Mouse (Mus musculus) bone marrow macrophage, adult 2 months (primary cell): Measurements from ENCODE around the gene Tbc1d2b. TPM values are rescaled to one million over a fixed set of nuclear protein-coding genes. Genes with fewer than 3 reads are reported as not detected.
A peak's percentile ranks its signal among the peaks of the same experiment; 100 is the strongest.

Source experiments
- H3K27ac ChIP-seq: 2 replicates; pipeline ENCODE4 v1.5.1; 2012; ENCODE audit warnings: low read depth, low read length; ENCODE audit not compliant: insufficient read depth
- H3K4me1 ChIP-seq: 2 replicates; pipeline ENCODE4 v1.6.1; 2012; ENCODE audit warnings: low read length; ENCODE audit not compliant: control insufficient read depth, insufficient read depth
- H3K4me3 ChIP-seq: 2 replicates; pipeline ENCODE4 v1.5.1; 2012; ENCODE audit warnings: mild to moderate bottlenecking, low read length, moderate library complexity; ENCODE audit not compliant: insufficient read depth
- CTCF ChIP-seq: IDR thresholded peaks from 2 replicates; pipeline ENCODE4 v1.5.1; 2012; ENCODE audit warnings: low read depth, mild to moderate bottlenecking, low read length, moderate library complexity
- POLR2A ChIP-seq: IDR thresholded peaks from 2 replicates; pipeline ENCODE4 v1.6.1; 2012; ENCODE audit warnings: mild to moderate bottlenecking, low read depth, low read length, borderline replicate concordance
- polyA plus RNA-seq: library from polyadenylated mRNA; stranded (reverse); fragments of >200 nt; gene quantifications from 2 replicates; pipeline ENCODE4 v1.2.4, GENCODE M21; 2012; ENCODE audit not compliant: missing spikeins, insufficient read depth, insufficient read length

Gene Tbc1d2b
- polyA plus RNA-seq, 1 experiment = 55.0 TPM

DNA sequence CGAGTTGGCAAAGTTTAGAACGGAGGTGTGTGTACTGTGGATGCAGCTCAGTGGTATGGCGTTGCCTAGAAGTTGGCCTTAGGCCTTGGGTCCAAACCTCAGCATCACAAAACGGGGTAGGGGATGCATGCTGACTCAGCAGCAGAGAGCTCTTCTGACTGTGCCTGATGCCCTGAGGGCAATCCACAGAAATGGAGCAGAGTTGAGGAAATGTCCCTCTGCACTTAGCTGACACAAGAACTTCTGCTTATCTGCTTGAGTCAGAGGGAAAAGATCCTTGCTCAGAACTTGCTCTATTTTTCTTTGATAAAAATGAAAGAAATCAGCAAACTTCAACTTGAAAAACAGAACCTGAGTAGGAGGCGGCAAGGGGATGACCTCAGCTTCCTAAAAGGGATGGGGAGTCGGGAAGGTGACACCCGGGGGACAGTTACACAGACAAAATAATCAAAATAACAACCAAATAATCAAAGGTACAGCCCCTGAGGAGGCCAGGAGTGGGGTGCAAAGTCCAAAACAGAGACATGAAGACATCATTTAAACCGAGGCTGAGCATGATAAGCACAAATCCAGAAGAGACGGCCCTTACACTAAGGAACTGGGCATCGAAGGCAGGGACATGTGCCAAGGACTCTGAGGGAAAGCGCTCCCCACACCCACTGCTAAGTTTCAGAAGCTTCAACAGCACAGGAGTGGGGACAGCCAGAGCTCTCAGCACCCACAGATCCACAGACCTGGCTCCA, 54.2 kb downstream of the Tbc1d2b start:
- H3K4me3 ChIP-seq = no peak overlapping the region
- H3K27ac ChIP-seq = peak overlapping the region; percentile 59
- peaks cover 21% of the 10 kb centered on the region for H3K4me1 ChIP-seq
- no peak for TF ChIP-seq CTCF

DNA sequence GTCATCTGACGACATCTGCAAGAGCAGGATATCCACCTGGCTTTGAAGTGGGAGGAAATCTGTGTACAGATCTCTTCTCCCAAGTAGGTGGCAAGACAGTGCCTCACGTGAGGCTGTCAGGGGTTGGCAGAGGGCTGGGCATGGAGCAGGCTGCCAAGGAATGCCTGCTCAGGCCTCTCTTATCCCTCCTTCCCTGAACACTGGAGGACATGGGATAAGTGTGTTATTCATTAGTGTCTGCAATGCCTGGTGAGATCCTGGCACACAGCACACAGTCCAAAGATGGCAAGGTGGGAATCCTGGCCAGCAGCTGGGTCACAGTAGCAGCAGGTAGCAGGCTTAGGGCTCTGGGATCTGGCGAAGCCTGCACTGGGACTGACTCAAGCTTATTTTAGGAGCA, 57.5 kb downstream of the Tbc1d2b start:
- Histone ChIP-seq H3K4me1 (peaks cover 33% of the 10 kb centered on the region), H3K4me3 (no peak overlapping the region), H3K27ac (no peak overlapping the region)
- TF ChIP-seq POLR2A (no peak), CTCF (no peak)

DNA sequence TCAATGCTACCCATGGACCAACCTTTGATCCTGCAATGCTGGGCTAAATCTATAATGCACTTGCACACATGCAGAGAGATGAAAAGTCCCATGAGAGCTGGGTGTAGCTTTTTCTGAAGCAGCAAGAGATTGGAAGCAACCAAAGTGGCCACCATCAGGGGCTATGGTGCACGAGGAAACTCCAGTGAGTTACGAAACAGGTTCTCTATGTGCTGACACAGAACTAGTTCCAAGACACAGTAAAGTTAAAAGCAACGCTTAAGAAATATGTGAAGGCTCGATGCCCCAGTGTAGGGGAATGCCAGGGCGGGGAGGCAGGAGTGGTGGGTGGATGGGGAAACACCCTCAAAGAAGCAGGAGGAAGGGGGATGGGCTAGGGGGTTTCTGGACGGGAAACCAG, 61.9 kb downstream of the Tbc1d2b start:
- H3K27ac ChIP-seq = peak overlapping the region; percentile 37
- no peak overlapping the region for H3K4me3 ChIP-seq
- H3K4me1 ChIP-seq = peaks cover 12% of the 10 kb centered on the region
- no peak for TF ChIP-seq CTCF
- TF ChIP-seq POLR2A = no peak

DNA sequence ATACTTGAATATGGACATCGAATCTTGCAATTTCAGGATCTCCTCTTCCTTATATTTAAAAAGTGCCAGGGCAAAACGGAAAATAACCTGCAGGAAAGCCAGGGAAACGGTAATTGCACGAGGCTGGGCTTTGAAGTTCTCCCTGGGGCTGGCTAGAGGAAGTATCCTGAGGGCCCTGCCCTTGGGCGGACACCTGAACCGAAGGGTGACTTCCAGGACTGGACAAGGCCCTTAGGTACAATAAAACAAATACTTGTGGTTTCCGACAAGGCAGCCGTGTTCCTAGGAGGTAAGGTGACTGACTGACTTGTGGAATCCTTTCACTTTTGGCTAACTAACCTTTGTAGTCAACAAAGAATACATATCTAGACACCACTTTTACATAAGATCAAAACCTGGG, 62.8 kb downstream of the Tbc1d2b start:
- no peak overlapping the region for H3K4me3 ChIP-seq
- H3K27ac ChIP-seq = no peak overlapping the region
- TF ChIP-seq POLR2A (no peak), CTCF (no peak)
- peaks cover 12% of the 10 kb centered on the region for H3K4me1 ChIP-seq

DNA sequence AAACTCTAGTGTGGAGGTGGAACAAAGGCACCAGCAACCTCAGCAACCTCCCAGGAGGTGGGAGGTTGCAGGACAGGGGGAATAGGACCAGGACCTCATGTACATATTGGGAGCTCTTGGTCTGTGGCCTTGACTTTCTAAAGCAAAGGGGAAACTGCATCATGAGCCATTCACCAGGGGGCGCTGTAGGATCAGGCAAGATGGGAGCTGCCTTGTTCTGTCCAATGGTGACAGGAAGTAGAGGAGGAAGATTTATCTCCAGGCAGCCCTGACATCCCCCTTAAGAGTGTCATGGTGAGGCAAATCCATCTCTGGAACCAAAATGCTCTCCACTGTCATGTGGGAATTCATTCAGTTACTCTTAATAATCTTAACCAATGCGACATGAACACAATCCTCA, 64.1 kb downstream of the Tbc1d2b start:
- H3K4me1 ChIP-seq = peaks cover 12% of the 10 kb centered on the region
- no peak for TF ChIP-seq POLR2A
- peak; percentile 93 for TF ChIP-seq CTCF
- H3K4me3 ChIP-seq = no peak overlapping the region
- no peak overlapping the region for H3K27ac ChIP-seq

DNA sequence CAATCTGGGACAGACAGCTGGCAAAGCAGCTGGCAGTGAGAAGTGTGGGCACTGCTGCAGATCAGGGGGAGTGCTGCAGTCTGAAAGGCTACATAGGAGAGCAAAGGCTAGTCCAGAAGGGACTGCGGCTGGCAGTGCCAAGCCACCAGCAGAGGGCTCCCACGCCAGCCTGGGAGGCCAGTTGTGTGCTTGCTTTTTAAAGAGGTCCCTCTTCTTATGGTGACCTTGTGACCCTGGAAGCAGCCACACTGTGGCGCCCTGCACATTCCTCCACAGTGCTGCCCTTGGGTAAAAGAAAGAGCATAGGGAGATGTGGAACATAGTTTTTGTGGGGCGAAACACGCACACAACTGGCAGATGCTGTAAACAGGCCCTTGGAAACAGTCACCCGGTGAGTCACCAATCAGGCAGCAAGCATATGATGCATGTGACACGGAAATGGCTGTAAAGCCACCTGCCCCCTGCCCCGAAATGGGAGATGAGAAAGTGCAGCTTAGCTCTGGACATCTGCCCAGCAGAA, 66.1 kb downstream of the Tbc1d2b start:
- peaks cover 10% of the 10 kb centered on the region for H3K4me1 ChIP-seq
- H3K27ac ChIP-seq = no peak overlapping the region
- TF ChIP-seq POLR2A (no peak), CTCF (no peak)
- no peak overlapping the region for H3K4me3 ChIP-seq

DNA sequence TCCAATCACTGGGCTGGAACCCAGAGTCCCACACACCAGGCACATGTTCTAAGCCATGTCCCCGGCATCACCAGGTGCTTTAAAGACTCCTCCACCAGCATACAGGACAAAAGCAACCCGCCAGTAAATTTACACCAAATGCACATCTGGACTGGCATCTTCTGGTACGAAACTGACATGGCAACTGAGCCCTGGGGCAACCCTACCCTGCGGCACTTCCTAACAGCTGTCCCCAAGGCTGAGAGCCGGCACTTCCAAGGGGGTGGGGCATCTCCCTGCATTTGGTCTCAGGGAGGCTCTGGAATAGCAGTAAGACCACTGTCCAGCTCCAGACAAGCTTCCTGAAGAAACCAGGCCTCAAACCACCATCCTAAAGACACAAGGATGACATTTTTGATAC, 67.4 kb downstream of the Tbc1d2b start:
- Histone ChIP-seq H3K27ac (no peak overlapping the region), H3K4me1 (peaks cover 14% of the 10 kb centered on the region), H3K4me3 (no peak overlapping the region)
- no peak for TF ChIP-seq POLR2A
- no peak for TF ChIP-seq CTCF

DNA sequence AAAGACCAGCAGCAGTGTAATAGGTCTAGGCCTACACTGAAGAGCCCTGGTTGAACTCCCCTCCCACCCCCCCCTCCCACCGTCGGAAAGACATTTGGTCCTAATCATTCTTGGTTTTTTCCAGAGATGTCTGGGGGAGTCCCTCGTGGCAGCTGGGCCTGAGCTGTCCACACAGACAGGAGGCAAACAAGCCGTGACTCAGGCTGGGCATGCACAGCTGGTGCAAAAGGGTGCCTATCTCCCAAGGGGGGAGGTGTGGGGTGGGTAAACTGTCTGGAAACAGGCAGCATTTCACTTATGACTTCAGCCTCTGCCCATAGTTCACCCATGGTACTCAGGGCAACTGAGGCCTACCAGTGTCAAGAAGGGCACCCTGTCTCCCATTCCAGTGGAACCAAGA, 69.1 kb downstream of the Tbc1d2b start:
- TF ChIP-seq CTCF (no peak), POLR2A (no peak)
- no peak overlapping the region for H3K27ac ChIP-seq
- peaks cover 19% of the 10 kb centered on the region for H3K4me1 ChIP-seq
- H3K4me3 ChIP-seq = no peak overlapping the region

DNA sequence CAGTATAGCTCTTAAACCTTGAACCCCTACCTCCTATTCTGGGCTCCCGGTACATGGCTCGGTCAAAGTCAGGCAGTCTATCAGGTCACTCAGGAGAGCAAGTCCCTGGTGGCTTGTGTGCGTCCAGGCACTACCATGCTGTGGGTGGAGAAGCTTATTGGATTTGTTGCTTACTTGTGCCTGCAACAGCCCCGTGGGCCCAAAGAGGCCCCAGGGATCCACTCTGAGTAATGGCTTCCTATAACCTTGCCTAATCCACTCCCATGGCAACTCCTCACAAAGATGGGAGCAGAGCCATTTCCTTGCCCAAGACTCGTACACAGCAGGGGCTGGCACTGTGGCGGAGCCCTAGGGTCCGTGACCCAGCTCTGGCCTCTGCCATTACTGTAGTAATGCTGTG, 69.5 kb downstream of the Tbc1d2b start:
- Histone ChIP-seq H3K27ac (no peak overlapping the region), H3K4me3 (no peak overlapping the region), H3K4me1 (peaks cover 19% of the 10 kb centered on the region)
- TF ChIP-seq CTCF (no peak), POLR2A (no peak)

DNA sequence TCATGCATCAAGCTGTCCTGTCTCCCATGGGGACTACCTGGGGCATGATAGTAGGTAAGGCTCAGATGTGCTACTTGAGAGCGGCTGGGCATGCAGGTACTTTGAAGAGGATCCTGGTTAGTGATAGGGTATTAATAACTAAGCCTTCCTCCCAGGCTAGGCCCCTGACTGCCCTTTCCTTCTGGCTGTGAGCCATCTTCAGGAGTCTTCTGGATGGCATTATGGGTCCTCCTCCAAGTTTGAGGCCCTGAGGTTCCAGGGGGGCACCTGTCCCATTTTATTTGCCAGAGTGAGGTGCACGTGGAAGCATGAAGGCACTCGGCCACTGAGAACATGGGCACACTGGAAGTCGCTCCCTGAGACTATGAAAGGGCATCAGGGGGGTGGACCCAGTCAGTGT, 70.1 kb downstream of the Tbc1d2b start:
- TF ChIP-seq CTCF (no peak), POLR2A (no peak)
- H3K4me1 ChIP-seq = peaks cover 19% of the 10 kb centered on the region
- H3K4me3 ChIP-seq = no peak overlapping the region
- H3K27ac ChIP-seq = no peak overlapping the region
